Comparison of ENCODE assay signal across 11 mouse cellular contexts in the genomic region with DNA sequence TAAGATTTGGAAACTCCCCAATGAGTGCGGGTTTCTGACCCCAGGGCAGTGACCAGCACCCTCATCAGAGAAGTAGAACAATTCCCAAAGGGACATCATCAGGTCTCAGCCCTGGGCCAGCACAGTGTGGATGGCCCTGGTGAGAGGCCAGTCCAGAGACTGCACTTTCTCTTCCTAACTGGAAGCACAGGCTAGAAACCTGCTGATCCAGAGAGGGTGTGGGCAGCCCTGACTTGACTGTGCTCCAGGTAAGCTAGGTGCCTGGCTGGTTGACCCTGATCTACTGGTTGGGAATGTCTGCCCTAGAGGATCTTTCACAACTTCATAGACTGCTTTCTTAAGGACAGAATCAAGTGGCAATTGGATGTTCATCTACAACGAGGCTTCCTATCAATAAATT.
DNase-seq lines count a peak whose midpoint lies in the region; ATAC-seq and TF ChIP-seq lines count a peak whose summit lies in the region.
"Had no signal": no experiment of that assay in that cellular context is flagged by ENCODE, and none has a peak within 500 bp of the region (broad histone marks: within the 10 kb centered on the region; RNA-seq: fewer than 3 reads in every experiment).

No protein-coding gene starts in this region.

- peak; percentile 52; the same call in 1 of the 2 replicates for ATAC-seq in intestine, embryonic 14.5 days (replicated peaks; ENCODE audit: low FRiP score, low TSS enrichment, low read depth)
- ATAC-seq in intestine, postnatal 0 days: no peak
- ATAC-seq in limb, embryonic 12.5 days (ENCODE audit: insufficient number of reproducible peaks, insufficient read depth, low FRiP score, low TSS enrichment, low read depth): peak; percentile 66; the same call in 1 of the 2 replicates
- no peak for ATAC-seq in frontal cortex, adult (ENCODE audit: low TSS enrichment)

- H3K27ac ChIP-seq in intestine, embryonic 14.5 days (ENCODE audit: low read depth): no peak overlapping the region
- H3K27ac ChIP-seq in intestine, postnatal 0 days (ENCODE audit: low read depth, low read length): no peak overlapping the region
- H3K27ac ChIP-seq in limb, embryonic 12.5 days: no peak overlapping the region
- H3K27ac ChIP-seq: hindbrain, embryonic 14.5 days; limb, embryonic 13.5 days had no signal

- H3K9me3 ChIP-seq in intestine, embryonic 14.5 days (ENCODE audit: control insufficient read depth, low read length): no peaks in the 10 kb centered on the region
- H3K9me3 ChIP-seq in intestine, postnatal 0 days (ENCODE audit: control insufficient read depth): no peaks in the 10 kb centered on the region
- no peaks in the 10 kb centered on the region for H3K9me3 ChIP-seq in limb, embryonic 12.5 days
- H3K9me3 ChIP-seq: heart, embryonic 12.5 days; limb, embryonic 13.5 days had no signal

- 85% methylated on average over 2 of the region's 2 CpGs for WGBS in intestine, embryonic 14.5 days
- WGBS in intestine, postnatal 0 days: 83% methylated on average over 2 of the region's 2 CpGs
- WGBS in limb, embryonic 12.5 days: 70% methylated on average over 2 of the region's 2 CpGs

- no peak overlapping the region for H3K9ac ChIP-seq in intestine, embryonic 14.5 days (ENCODE audit: low read length)
- H3K9ac ChIP-seq in intestine, postnatal 0 days (ENCODE audit: low read depth, low read length): no peak overlapping the region
- H3K9ac ChIP-seq in limb, embryonic 12.5 days (replicated peaks): no peak overlapping the region
- H3K9ac ChIP-seq: heart, embryonic 12.5 days; hindbrain, embryonic 14.5 days; limb, embryonic 13.5 days had no signal

- 0 out of 2 replicates have a peak, but pooled peaks cover 4% of the 10 kb centered on the region for H3K4me1 ChIP-seq in intestine, embryonic 14.5 days (replicated peaks; ENCODE audit: control insufficient read depth, insufficient read depth, low read length)
- no peaks in the 10 kb centered on the region for H3K4me1 ChIP-seq in intestine, postnatal 0 days (replicated peaks; ENCODE audit: control insufficient read depth, insufficient read depth, low read length)
- peaks cover 15% of the 10 kb centered on the region for H3K4me1 ChIP-seq in limb, embryonic 12.5 days (replicated peaks)

- no peak overlapping the region for H3K4me2 ChIP-seq in intestine, embryonic 14.5 days (ENCODE audit: low read length)
- H3K4me2 ChIP-seq in intestine, postnatal 0 days (replicated peaks; ENCODE audit: low read depth): no peak overlapping the region
- no peak overlapping the region for H3K4me2 ChIP-seq in limb, embryonic 12.5 days

- H3K4me3 ChIP-seq in intestine, embryonic 14.5 days (ENCODE audit: low read depth, low read length): no peak overlapping the region
- H3K4me3 ChIP-seq in intestine, postnatal 0 days (ENCODE audit: low read depth, low read length): no peak overlapping the region
- H3K4me3 ChIP-seq in limb, embryonic 12.5 days (replicated peaks): no peak overlapping the region
- H3K4me3 ChIP-seq: heart, embryonic 12.5 days had no signal

- no peaks in the 10 kb centered on the region for H3K36me3 ChIP-seq in intestine, embryonic 14.5 days (ENCODE audit: control insufficient read depth, insufficient read depth, low read length)
- H3K36me3 ChIP-seq in intestine, postnatal 0 days (ENCODE audit: control insufficient read depth, insufficient read depth): no peaks in the 10 kb centered on the region
- no peaks in the 10 kb centered on the region for H3K36me3 ChIP-seq in limb, embryonic 12.5 days
- H3K36me3 ChIP-seq: heart, embryonic 12.5 days; limb, embryonic 13.5 days had no signal

- no peaks in the 10 kb centered on the region for H3K27me3 ChIP-seq in intestine, embryonic 14.5 days (replicated peaks; ENCODE audit: control insufficient read depth, insufficient read depth, low read length)
- no peaks in the 10 kb centered on the region for H3K27me3 ChIP-seq in intestine, postnatal 0 days (replicated peaks; ENCODE audit: control insufficient read depth, insufficient read depth, low read length)
- peaks cover 37% of the 10 kb centered on the region for H3K27me3 ChIP-seq in limb, embryonic 12.5 days
- H3K27me3 ChIP-seq: Patski had no signal

- no peak for TF ChIP-seq CTCF in intestine, postnatal 0 days (IDR thresholded peaks at IDR 0.05; ENCODE audit: low read depth)

- no peak for DNase-seq in intestine, embryonic 14.5 days (ENCODE audit: low spot score)
- DNase-seq in urinary bladder, postnatal 14 days (ENCODE audit: low spot score): peak; percentile 25
- DNase-seq in urinary bladder, adult 2 months (ENCODE audit: low spot score): no peak
- no peak for DNase-seq in adipocyte (ENCODE audit: low spot score)

Comparison
In these comparisons a context has a peak if more than half of its experiments do, and no peak if none do; other contexts are left out.
1. ATAC-seq: peak in intestine, embryonic 14.5 days (single experiment) and limb, embryonic 12.5 days (single experiment); none in intestine, postnatal 0 days (single experiment) and frontal cortex, adult (single experiment).